Mouse (Mus musculus) spleen, embryonic (tissue): ENCODE results near the gene Efna1.

Source experiments
- CTCF ChIA-PET: fragments of 350-600 bp; sonication (Branson Sonifier 250); formaldehyde crosslinking; loops from one replicate; lab custom pipeline; 2022; lab: Charles Lee

The Efna1 gene

GRCm38 (mm10) chr3:89247466-89247865 is 33.5 kb downstream of the Efna1 start:
- CTCF ChIA-PET: no interaction called here

GRCm38 (mm10) chr3:89246261-89247100 is 34.5 kb downstream of the Efna1 start, which contains the start of gene Trim46:
Trim46 (minus strand) TSS chr3:89246309.
- CTCF ChIA-PET: interaction anchor here (0.6 to 1.5 kb wide), 5 partner anchors 20 to 358 kb away, joined by 3 to 6 read pairs (median 5); partner anchors contain the start of genes Efna1 and Gba

GRCm38 (mm10) chr3:89245688-89246171 is 35.2 kb downstream of the Efna1 start, which contains the start of gene Krtcap2:
Krtcap2 (plus strand) TSS chr3:89245966.
- CTCF ChIA-PET: interaction anchor here (0.6 to 1.5 kb wide), 5 partner anchors 11 to 973 kb away, joined by 3 to 6 read pairs (median 5); partner anchors contain the start of genes Efna1 and Gba

- CTCF ChIA-PET: interaction anchor here (0.6 to 1.5 kb wide), 6 partner anchors 11 to 973 kb away, joined by 4 to 6 read pairs (median 5); partner anchors contain the start of gene Efna1
These were observed 35.8 kb downstream of the Efna1 start for GRCm38 (mm10) chr3:89244982-89245687.

- CTCF ChIA-PET: interaction anchor here (0.6 to 1.5 kb wide), 4 partner anchors 10 to 30 kb away, joined by 5 to 6 read pairs (median 5); no protein-coding TSS in a partner anchor
These were observed 36.6 kb downstream of the Efna1 start for GRCm38 (mm10) chr3:89244158-89244981.

GRCm38 (mm10) chr3:89243609-89244008 is 37.3 kb downstream of the Efna1 start:
- CTCF ChIA-PET: interaction anchor here (0.6 to 1.4 kb wide), 2 partner anchors 13 to 39 kb away, joined by 3 to 5 read pairs; no protein-coding TSS in a partner anchor

- CTCF ChIA-PET: interaction anchor here (0.7 kb wide), 1 partner anchor 171 kb away, joined by 3 read pairs; no protein-coding TSS in a partner anchor
These were observed 38.5 kb downstream of the Efna1 start for GRCm38 (mm10) chr3:89242331-89242895.

- CTCF ChIA-PET: interaction anchor here (0.8 kb wide), 1 partner anchor 122 kb away, joined by 3 read pairs; no protein-coding TSS in a partner anchor
These were observed 42.4 kb downstream of the Efna1 start for GRCm38 (mm10) chr3:89238494-89238893.

GRCm38 (mm10) chr3:89237682-89238081 is 43.3 kb downstream of the Efna1 start:
- CTCF ChIA-PET: no interaction called here

- CTCF ChIA-PET: interaction anchor here (0.6 kb wide), 2 partner anchors 13 to 1198 kb away, joined by 3 to 8 read pairs; no protein-coding TSS in a partner anchor
These were observed 44.4 kb downstream of the Efna1 start for GRCm38 (mm10) chr3:89236516-89236915.

- CTCF ChIA-PET: interaction anchor here (0.7 to 1.7 kb wide), 3 partner anchors 12 to 124 kb away, joined by 3 to 5 read pairs (median 3); partner anchors contain the start of gene Krtcap2
These were observed 47.3 kb downstream of the Efna1 start for GRCm38 (mm10) chr3:89233562-89234110.

GRCm38 (mm10) chr3:89232614-89233013 is 48.3 kb downstream of the Efna1 start:
- CTCF ChIA-PET: interaction anchor here (0.7 to 1.2 kb wide), 2 partner anchors 123 to 131 kb away, joined by 3 read pairs; partner anchors contain the start of genes Fdps and Gm43738

- CTCF ChIA-PET: interaction anchor here (0.6 to 1.2 kb wide), 2 partner anchors 130 to 328 kb away, joined by 3 to 8 read pairs; partner anchors contain the start of genes Fdps and Gm43738
These were observed 49.1 kb downstream of the Efna1 start for GRCm38 (mm10) chr3:89231772-89232275.

- CTCF ChIA-PET: interaction anchor here (1.8 kb wide), 1 partner anchor 12 kb away, joined by 5 read pairs; no protein-coding TSS in a partner anchor
These were observed 49.6 kb downstream of the Efna1 start for GRCm38 (mm10) chr3:89231345-89231744.

GRCm38 (mm10) chr3:89230561-89230960 is 50.4 kb downstream of the Efna1 start:
- CTCF ChIA-PET: interaction anchor here (1.8 kb wide), 1 partner anchor 13 kb away, joined by 5 read pairs; no protein-coding TSS in a partner anchor

- CTCF ChIA-PET: no interaction called here
These were observed 51.7 kb downstream of the Efna1 start for GRCm38 (mm10) chr3:89229276-89229675.

GRCm38 (mm10) chr3:89228836-89229235 is 52.1 kb downstream of the Efna1 start, which contains the start of gene Muc1:
Muc1 (plus strand) TSS chr3:89229057.
- CTCF ChIA-PET: no interaction called here

- CTCF ChIA-PET: no interaction called here
These were observed 52.8 kb downstream of the Efna1 start for GRCm38 (mm10) chr3:89228180-89228549.
